Mouse (Mus musculus) bone marrow macrophage, adult 2 months (primary cell): ENCODE results near the gene Gm4559. TPM values are rescaled to one million over a fixed set of nuclear protein-coding genes. Genes with fewer than 3 reads are reported as not detected.
"Not testable (repeated sequence)": the region's sequence is repeated elsewhere in the genome, so short reads cannot be mapped to it uniquely, and the experiment has no call there.

ENCODE experiments used
- H3K27ac ChIP-seq: 2 replicates; pipeline ENCODE4 v1.5.1; 2012; ENCODE audit warnings: low read depth, low read length; ENCODE audit not compliant: insufficient read depth
- H3K4me1 ChIP-seq: 2 replicates; pipeline ENCODE4 v1.6.1; 2012; ENCODE audit warnings: low read length; ENCODE audit not compliant: control insufficient read depth, insufficient read depth
- H3K4me3 ChIP-seq: 2 replicates; pipeline ENCODE4 v1.5.1; 2012; ENCODE audit warnings: mild to moderate bottlenecking, low read length, moderate library complexity; ENCODE audit not compliant: insufficient read depth
- CTCF ChIP-seq: IDR thresholded peaks from 2 replicates; pipeline ENCODE4 v1.5.1; 2012; ENCODE audit warnings: low read depth, mild to moderate bottlenecking, low read length, moderate library complexity
- POLR2A ChIP-seq: IDR thresholded peaks from 2 replicates; pipeline ENCODE4 v1.6.1; 2012; ENCODE audit warnings: mild to moderate bottlenecking, low read depth, low read length, borderline replicate concordance
- polyA plus RNA-seq: library from polyadenylated mRNA; stranded (reverse); fragments of >200 nt; gene quantifications from 2 replicates; pipeline ENCODE4 v1.2.4, GENCODE M21; 2012; ENCODE audit not compliant: missing spikeins, insufficient read depth, insufficient read length

The Gm4559 gene
- polyA plus RNA-seq, 1 experiment = not detected

GRCm38 (mm10) chr7:142278183-142278582 lies 4.0 kb upstream of the Gm4559 start:
- H3K27ac ChIP-seq, H3K4me1 ChIP-seq, H3K4me3 ChIP-seq: not testable (repeated sequence)
- 0 out of 2 replicates have a peak, but pooled peaks have one; percentile 21 for TF ChIP-seq CTCF

DNA sequence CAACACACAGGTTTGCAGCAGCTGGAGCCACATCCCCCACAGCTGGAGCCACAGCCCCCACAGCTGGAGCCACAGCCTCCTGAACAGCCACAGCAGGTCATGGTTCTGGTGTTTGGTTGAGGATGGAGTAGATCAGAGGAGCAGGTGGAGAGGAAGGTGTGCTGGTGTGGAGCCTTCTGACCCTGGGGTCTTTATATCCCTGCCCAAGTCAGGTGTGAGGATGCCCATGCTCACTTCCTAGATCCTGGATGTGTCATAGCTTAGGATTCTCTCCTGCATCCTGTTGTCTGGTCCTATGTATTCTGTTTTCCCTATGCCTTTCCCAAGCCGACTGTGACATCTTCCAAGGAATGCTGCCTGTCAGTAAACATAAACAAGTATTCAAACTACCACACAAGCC lies 15.9 kb downstream of the Gm4559 start, which contains the start of gene Gm2431:
Gene Gm2431 (minus strand): TSS at position 101 of the 400 bp plus-strand sequence.
- H3K27ac ChIP-seq, H3K4me1 ChIP-seq, H3K4me3 ChIP-seq: not testable (repeated sequence)

- H3K4me1 ChIP-seq = no peaks in the 10 kb centered on the region
Observed at GRCm38 (mm10) chr7:142255517-142255916, 18.6 kb downstream of the Gm4559 start.

GRCm38 (mm10) chr7:142249824-142250223 lies 24.3 kb downstream of the Gm4559 start:
- no peak overlapping the region for H3K4me3 ChIP-seq
- H3K4me1 ChIP-seq = no peaks in the 10 kb centered on the region
- no peak overlapping the region for H3K27ac ChIP-seq
- TF ChIP-seq POLR2A (no peak), CTCF (peak; percentile 30; the same call in 1 of the 2 replicates)

More at GRCm38 (mm10) chr7:142255517-142255916, 18.6 kb downstream of the Gm4559 start:
- Histone ChIP-seq H3K4me3 (no peak overlapping the region), H3K27ac (no peak overlapping the region)
- no peak for TF ChIP-seq POLR2A
- peak; percentile 46; the same call in 1 of the 2 replicates for TF ChIP-seq CTCF

- Histone ChIP-seq H3K4me3 (no peak within 1 kb of the TSS), H3K27ac (no peak within 1 kb of the TSS), H3K4me1 (no peaks in the 10 kb centered on the region)
- TF ChIP-seq POLR2A (no peak), CTCF (no peak)
Observed at GRCm38 (mm10) chr7:142240978-142241377, 33.2 kb downstream of the Gm4559 start, which contains the start of gene Gm40460. Gene Gm40460 (minus strand): TSS chr7:142241078.

DNA sequence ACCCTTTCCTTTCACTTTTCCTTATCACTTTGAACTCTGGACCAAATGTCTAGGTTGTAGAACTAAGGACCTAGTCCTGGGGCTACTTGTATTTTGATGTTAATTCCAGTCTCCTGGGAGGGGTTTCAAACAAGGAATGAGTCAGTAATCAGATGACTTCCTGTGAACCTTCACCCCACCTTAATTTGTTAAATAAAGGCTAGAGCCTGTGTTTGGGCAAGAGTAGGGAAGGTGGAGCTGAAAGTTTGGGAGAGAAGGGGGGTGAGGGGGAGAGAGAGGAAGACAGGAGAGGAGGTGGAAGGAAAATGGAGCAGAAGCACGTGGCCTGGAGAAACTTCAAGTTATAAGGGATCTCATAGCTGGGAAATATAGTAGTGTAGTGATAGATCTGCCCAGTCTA lies 42.6 kb downstream of the Gm4559 start:
- H3K27ac ChIP-seq = no peak overlapping the region
- no peak for TF ChIP-seq POLR2A
- no peak for TF ChIP-seq CTCF
- no peaks in the 10 kb centered on the region for H3K4me1 ChIP-seq
- no peak overlapping the region for H3K4me3 ChIP-seq

- not testable (repeated sequence) for H3K27ac ChIP-seq, H3K4me3 ChIP-seq, H3K4me1 ChIP-seq
Observed at GRCm38 (mm10) chr7:142229871-142230270, 44.3 kb downstream of the Gm4559 start, which contains the start of gene Krtap5-5. Gene Krtap5-5 (minus strand): TSS chr7:142229971.

GRCm38 (mm10) chr7:142224518-142224917 lies 49.6 kb downstream of the Gm4559 start:
- no peaks in the 10 kb centered on the region for H3K4me1 ChIP-seq
- no peak overlapping the region for H3K27ac ChIP-seq
- H3K4me3 ChIP-seq = no peak overlapping the region
- TF ChIP-seq CTCF (no peak), POLR2A (no peak)

Other genes starting within 250 kb of the Gm4559 start
- gene Mob2, start 213.3 kb downstream of the Gm4559 start, polyA plus RNA-seq = 29.5 and 37.0 TPM in 2 replicates
- 0.27 and 0.46 TPM in 2 replicates for gene Dusp8, start 178.5 kb downstream of the Gm4559 start, polyA plus RNA-seq
- not detected in 2 replicates for gene Gm45618, start 153.6 kb downstream of the Gm4559 start, polyA plus RNA-seq
- not detected in 2 replicates for gene Gm39115, start 138.3 kb downstream of the Gm4559 start, polyA plus RNA-seq
- not detected in 2 replicates for gene Gm45337, start 129.8 kb downstream of the Gm4559 start, polyA plus RNA-seq
- gene Gm29735, start 117.2 kb downstream of the Gm4559 start, polyA plus RNA-seq = not detected in 2 replicates
- not detected in 2 replicates for gene Gm4553, start 108.6 kb downstream of the Gm4559 start, polyA plus RNA-seq
- not detected in 2 replicates for gene Krtap5-2, start 98.4 kb downstream of the Gm4559 start, polyA plus RNA-seq
- gene Gm10153, start 84.0 kb downstream of the Gm4559 start, polyA plus RNA-seq = not detected in 2 replicates
- not detected in 2 replicates for gene Krtap5-3, start 73.0 kb downstream of the Gm4559 start, polyA plus RNA-seq
- not detected in 2 replicates for gene Gm7579, start 62.5 kb downstream of the Gm4559 start, polyA plus RNA-seq
- not detected in 2 replicates for gene Krtap5-5, start 44.4 kb downstream of the Gm4559 start, polyA plus RNA-seq
- gene Gm40460, start 33.3 kb downstream of the Gm4559 start, polyA plus RNA-seq = not detected in 2 replicates
- gene Gm2431, start 16.0 kb downstream of the Gm4559 start, polyA plus RNA-seq = not detected in 2 replicates
- not detected in 2 replicates for gene Krtap5-1, start 22.8 kb upstream of the Gm4559 start, polyA plus RNA-seq
- not detected in 2 replicates for gene Krtap5-4, start 29.2 kb upstream of the Gm4559 start, polyA plus RNA-seq
- gene Ifitm10, start 99.4 kb upstream of the Gm4559 start, polyA plus RNA-seq = 0.59 TPM in 1 of 2 replicates, not detected in the other
- 1.1 TPM in 1 of 2 replicates, not detected in the other for gene Gm49369, start 108.3 kb upstream of the Gm4559 start, polyA plus RNA-seq
- 2,800 and 3,060 TPM in 2 replicates for gene Ctsd, start 113.7 kb upstream of the Gm4559 start, polyA plus RNA-seq
- gene Syt8, start 160.5 kb upstream of the Gm4559 start, polyA plus RNA-seq = 5.6 TPM in 2 replicates
- 10.2 and 13.8 TPM in 2 replicates for gene Tnni2, start 167.4 kb upstream of the Gm4559 start, polyA plus RNA-seq
- 320 and 327 TPM in 2 replicates for gene Lsp1, start 186.4 kb upstream of the Gm4559 start, polyA plus RNA-seq
- gene Tnnt3, start 224.5 kb upstream of the Gm4559 start, polyA plus RNA-seq = 5.1 and 6.0 TPM in 2 replicates